In genomic region chr10:63099521-63099920, GRCm38 (mm10) we compare ENCODE assay signal across 7 mouse cellular contexts. TPM values are rescaled to one million over a fixed set of nuclear protein-coding genes. Genes with fewer than 3 reads are reported as not detected.
DNase-seq lines count a peak whose midpoint lies in the region; ATAC-seq and TF ChIP-seq lines count a peak whose summit lies in the region.

Atoh7 (plus strand) TSS chr10:63099651.

- H3K36me3 ChIP-seq in spleen, adult 2 months (ENCODE audit: control insufficient read depth, insufficient read depth, low read length) = no peaks in the 10 kb centered on the region
- H3K36me3 ChIP-seq in embryonic facial prominence, embryonic 12.5 days = no peaks in the 10 kb centered on the region
- no peaks in the 10 kb centered on the region for H3K36me3 ChIP-seq in intestine, embryonic 15.5 days
- H3K36me3 ChIP-seq in neural tube, embryonic 12.5 days = no peaks in the 10 kb centered on the region

- DNase-seq in spleen, adult 2 months (ENCODE audit: low read depth in 1 of 2, low spot score in 2 of 2) = no peak
- no peak for DNase-seq in spleen, adult 18-20 months
- DNase-seq in spleen, postnatal 10 days (ENCODE audit: low spot score in 2 of 2) = no peak
- no peak for DNase-seq in ovary, postnatal 10 days (ENCODE audit: low spot score)

- no peak within 1 kb of the TSS for H3K27ac ChIP-seq in spleen, adult 2 months (ENCODE audit: insufficient read depth, low read length)
- H3K27ac ChIP-seq in embryonic facial prominence, embryonic 12.5 days = no peak within 1 kb of the TSS
- no peak within 1 kb of the TSS for H3K27ac ChIP-seq in intestine, embryonic 15.5 days
- H3K27ac ChIP-seq in neural tube, embryonic 12.5 days = no peak within 1 kb of the TSS

- peaks cover 4% of the 10 kb centered on the region for H3K4me1 ChIP-seq in spleen, adult 2 months (ENCODE audit: control insufficient read depth, insufficient read depth, insufficient read length)
- 0 out of 2 replicates have a peak, but pooled peaks cover 3% of the 10 kb centered on the region for H3K4me1 ChIP-seq in embryonic facial prominence, embryonic 12.5 days
- peaks cover 4% of the 10 kb centered on the region; the same call in 1 of the 2 replicates for H3K4me1 ChIP-seq in intestine, embryonic 15.5 days (replicated peaks)
- peaks cover 4% of the 10 kb centered on the region; the same call in 1 of the 2 replicates for H3K4me1 ChIP-seq in neural tube, embryonic 12.5 days

- H3K9me3 ChIP-seq in embryonic facial prominence, embryonic 12.5 days = no peaks in the 10 kb centered on the region
- H3K9me3 ChIP-seq in intestine, embryonic 15.5 days = no peaks in the 10 kb centered on the region
- no peaks in the 10 kb centered on the region for H3K9me3 ChIP-seq in neural tube, embryonic 12.5 days

- peak within 1 kb of the TSS; percentile 65 for H3K9ac ChIP-seq in embryonic facial prominence, embryonic 12.5 days
- H3K9ac ChIP-seq in intestine, embryonic 15.5 days = peak within 1 kb of the TSS; percentile 54
- H3K9ac ChIP-seq in neural tube, embryonic 12.5 days = peak within 1 kb of the TSS; percentile 69

- peak within 1 kb of the TSS; percentile 91 for H3K4me2 ChIP-seq in embryonic facial prominence, embryonic 12.5 days (replicated peaks)
- H3K4me2 ChIP-seq in intestine, embryonic 15.5 days (replicated peaks) = peak within 1 kb of the TSS; percentile 99
- peak within 1 kb of the TSS; percentile 80 for H3K4me2 ChIP-seq in neural tube, embryonic 12.5 days (replicated peaks)

- TF ChIP-seq POLR2A in spleen, adult 2 months (IDR thresholded peaks at IDR 0.05; ENCODE audit: low read depth, low read length) = no peak

- no peak for ATAC-seq in embryonic facial prominence, embryonic 12.5 days (ENCODE audit: insufficient number of reproducible peaks, insufficient read depth, low FRiP score, low TSS enrichment)
- ATAC-seq in intestine, embryonic 15.5 days = peak; percentile 35; the same call in 1 of the 2 replicates
- 0 out of 2 replicates have a peak, but pooled peaks have one; percentile 32 for ATAC-seq in neural tube, embryonic 12.5 days (ENCODE audit: low FRiP score, low read depth)

- 51% methylated on average over 16 of the region's 16 CpGs for WGBS in spleen, adult 2 months
- WGBS in embryonic facial prominence, embryonic 12.5 days = 3% methylated on average over 16 of the region's 16 CpGs
- 11% methylated on average over 16 of the region's 16 CpGs for WGBS in intestine, embryonic 15.5 days
- 3% methylated on average over 16 of the region's 16 CpGs for WGBS in neural tube, embryonic 12.5 days

- peaks cover 10% of the 10 kb centered on the region for H3K27me3 ChIP-seq in spleen, adult 2 months (ENCODE audit: control insufficient read depth, insufficient read depth, low read length)
- peaks cover 35% of the 10 kb centered on the region for H3K27me3 ChIP-seq in embryonic facial prominence, embryonic 12.5 days
- peaks cover 25% of the 10 kb centered on the region for H3K27me3 ChIP-seq in intestine, embryonic 15.5 days (replicated peaks)
- H3K27me3 ChIP-seq in neural tube, embryonic 12.5 days (replicated peaks) = peaks cover 12% of the 10 kb centered on the region

- peak within 1 kb of the TSS; percentile 44; the same call in 1 of the 2 replicates for H3K4me3 ChIP-seq in spleen, adult 2 months (ENCODE audit: extremely low read depth, insufficient read depth, insufficient read length)
- peak within 1 kb of the TSS; percentile 57 for H3K4me3 ChIP-seq in embryonic facial prominence, embryonic 12.5 days
- peak within 1 kb of the TSS; percentile 53 for H3K4me3 ChIP-seq in intestine, embryonic 15.5 days (replicated peaks)
- H3K4me3 ChIP-seq in neural tube, embryonic 12.5 days = peak within 1 kb of the TSS; percentile 57

- no peak for TF ChIP-seq CTCF in spleen, adult 2 months (IDR thresholded peaks at IDR 0.05; ENCODE audit: extremely low read depth, insufficient read depth, insufficient read length, insufficient replicate concordance)

RNA-seq across cellular contexts. Expression of gene Atoh7, which starts in this region (rescaled TPM):
- 0.16 TPM in 1 of 2 replicates, not detected in the other for polyA plus RNA-seq in spleen, adult 2 months (2012; rRNA removed)
- polyA plus RNA-seq in embryonic facial prominence, embryonic 12.5 days (2016; fragmentation: Nextera tagmentation; extraction: Ambion mirVana) = 11.5 and 16.1 TPM in 2 replicates
- polyA plus RNA-seq in intestine, embryonic 15.5 days (2015; fragmentation: Nextera tagmentation; extraction: Ambion mirVana) = 0.16 TPM in 1 of 2 replicates, not detected in the other
- polyA plus RNA-seq in neural tube, embryonic 12.5 days (2016; fragmentation: Nextera tagmentation; extraction: Ambion mirVana) = 0.47 and 0.74 TPM in 2 replicates

Comparison
In these comparisons a context has a peak if more than half of its experiments do, and no peak if none do; other contexts are left out.
1. Peak in ATAC-seq, H3K4me3 ChIP-seq, H3K9ac ChIP-seq and H3K4me2 ChIP-seq in intestine, embryonic 15.5 days; RNA of the gene not detected or under 1 TPM.
2. Peak in ATAC-seq, H3K4me3 ChIP-seq, H3K9ac ChIP-seq and H3K4me2 ChIP-seq in neural tube, embryonic 12.5 days; RNA of the gene not detected or under 1 TPM.